Mouse (Mus musculus) liver, postnatal 0 days (tissue): ENCODE measurements at regions not wholly inside any gene's neighbourhood (a gene's known extent, or its start where the extent isn't known, plus 50 kb on each side); places are given as distances from the start of the nearest gene placed in this dataset.

Experiments used
- CTCF ChIP-seq: sonication (generic); IDR thresholded peaks from 2 replicates; pipeline ENCODE4 v1.5.1; 2016; ENCODE audit warnings: antibody characterized with exemption, low read depth
- EP300 ChIP-seq: IDR thresholded peaks from 2 replicates; pipeline ENCODE4 v1.6.1; 2016; ENCODE audit warnings: antibody characterized with exemption, low read depth, mild to moderate bottlenecking

- TF ChIP-seq CTCF (no peak), EP300 (no peak)
These were observed 112.1 kb downstream of the Sp3 start for GRCm38 (mm10) chr2:72868173-72868572.
